Mouse (Mus musculus): ENCODE measurements at regions not wholly inside any gene's neighbourhood (a gene's known extent, or its start where the extent isn't known, plus 50 kb on each side); places are given as distances from the start of the nearest gene placed in this dataset.

DNA sequence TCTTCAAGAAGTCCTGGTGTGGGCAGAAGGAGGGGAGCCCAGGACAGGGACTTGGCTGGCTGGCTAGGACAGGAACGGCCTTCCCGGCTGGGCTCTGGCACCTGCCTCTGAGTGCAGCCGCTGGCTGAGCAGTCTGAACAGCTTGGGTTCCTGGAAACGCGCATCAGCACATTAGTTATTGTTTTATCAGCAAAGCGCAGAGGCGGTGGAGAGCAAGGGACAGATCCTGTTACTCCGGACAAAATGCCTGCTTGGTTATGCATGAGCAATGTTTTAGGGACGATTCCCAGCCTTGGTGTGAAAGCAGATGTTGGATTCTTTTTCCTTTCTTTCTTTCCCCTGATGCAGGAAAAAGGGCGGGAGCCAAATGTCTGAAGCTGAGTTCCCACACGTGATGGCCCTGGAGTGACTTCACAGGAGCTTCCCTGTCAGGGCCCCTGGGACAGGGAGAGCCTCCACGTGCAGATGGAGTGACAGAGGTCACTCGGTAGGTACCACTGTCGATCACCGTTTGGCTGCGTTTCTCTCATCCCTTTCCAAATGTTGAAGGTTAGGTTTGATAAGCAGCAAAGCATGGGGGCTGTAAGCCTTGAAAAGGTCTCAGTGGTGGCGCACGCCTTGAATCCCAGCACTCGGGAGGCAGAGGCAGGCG lies 217.8 kb upstream of the Klf4 start:
- no peak for DNase-seq (ENCODE audit: low read depth, low spot score)

DNA sequence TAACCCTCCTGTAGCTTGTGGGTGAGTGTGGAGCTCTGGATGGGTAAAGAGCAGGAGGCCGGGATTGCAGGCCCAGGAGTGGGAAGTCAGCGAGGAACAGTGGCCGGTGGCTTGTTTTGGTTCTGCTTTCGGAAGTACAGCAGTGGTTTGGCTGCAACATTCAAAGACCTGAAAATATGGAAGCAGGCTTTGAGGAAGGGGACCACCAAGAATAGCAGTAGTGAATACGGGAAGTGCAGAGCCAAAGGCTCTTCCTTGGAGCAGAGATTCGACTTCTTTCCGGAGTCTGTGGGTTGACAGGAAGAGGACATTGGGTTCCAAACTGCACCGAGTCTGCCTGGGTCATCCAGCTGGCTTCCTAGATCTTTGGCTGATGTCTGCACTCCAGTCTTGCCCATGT lies 209.1 kb upstream of the Klf4 start:
- DNase-seq (ENCODE audit: low read depth, low spot score) = no peak

DNA sequence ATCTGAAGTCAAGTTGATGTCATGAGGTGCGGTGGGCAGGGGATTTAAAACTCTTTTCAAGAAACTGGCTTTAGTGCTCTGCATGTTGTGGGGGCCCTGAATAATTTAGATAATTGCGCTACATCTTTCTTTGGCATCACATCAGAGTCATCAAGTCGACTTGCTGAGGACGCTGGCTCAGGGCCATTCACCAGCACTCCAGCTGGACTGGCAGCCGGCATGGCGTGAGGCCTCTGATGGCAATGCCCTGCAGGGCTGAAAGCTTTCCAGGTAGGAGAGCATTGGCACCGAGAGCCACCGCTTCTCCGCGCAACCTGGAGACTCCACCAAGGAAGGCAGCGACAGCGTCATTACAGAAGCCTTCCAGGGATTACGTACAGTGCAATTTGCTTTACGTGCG lies 207.8 kb upstream of the Klf4 start:
- DNase-seq (ENCODE audit: low read depth, low spot score) = no peak

- DNase-seq (ENCODE audit: low read depth, low spot score) = no peak
Observed at GRCm38 (mm10) chr4:55738714-55739113, 206.4 kb upstream of the Klf4 start.

GRCm38 (mm10) chr4:55735453-55735852 lies 203.2 kb upstream of the Klf4 start:
- DNase-seq (ENCODE audit: low read depth, low spot score) = no peak

GRCm38 (mm10) chr4:55734331-55734730 lies 202.1 kb upstream of the Klf4 start:
- DNase-seq (ENCODE audit: low read depth, low spot score) = no peak

DNA sequence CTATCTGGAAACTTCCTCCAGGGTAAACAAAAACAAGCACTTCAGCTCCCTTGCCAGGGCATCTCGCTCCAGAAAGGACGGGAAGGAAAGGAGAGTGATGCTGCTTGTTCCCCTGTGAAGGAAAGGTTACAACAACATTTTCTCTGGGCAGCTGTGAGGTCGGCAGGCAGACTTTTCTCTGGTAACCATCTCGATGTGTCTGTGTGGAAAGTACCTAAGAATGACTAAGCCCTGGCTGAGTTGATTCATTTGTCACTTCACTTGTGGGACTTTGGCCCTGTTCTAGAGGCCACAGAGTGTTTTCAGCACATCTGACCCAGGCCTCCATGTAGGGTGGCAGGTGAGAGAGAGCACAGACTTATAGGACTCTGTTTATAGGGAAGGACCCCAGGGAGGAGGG lies 201.0 kb upstream of the Klf4 start:
- DNase-seq (ENCODE audit: low read depth, low spot score) = no peak

DNA sequence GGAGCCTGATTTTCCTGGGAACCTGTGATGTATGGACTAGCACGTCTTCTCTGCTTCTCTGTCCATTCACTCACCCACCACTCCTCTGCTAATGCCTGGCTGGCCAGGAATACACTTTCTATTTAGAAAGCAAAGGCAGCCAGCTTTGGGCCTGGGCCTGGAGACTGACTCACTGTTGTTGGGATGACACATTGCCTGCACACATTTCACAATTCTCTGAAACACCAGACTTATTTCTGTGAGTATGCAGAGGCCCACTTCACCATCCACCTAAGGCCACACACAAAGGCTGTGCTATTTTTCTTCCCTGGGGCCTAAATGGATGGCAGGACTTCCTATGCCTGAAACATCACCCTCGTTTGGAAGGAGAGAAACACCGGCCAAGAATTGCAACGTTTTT lies 199.7 kb upstream of the Klf4 start:
- DNase-seq (ENCODE audit: low read depth, low spot score) = no peak

DNA sequence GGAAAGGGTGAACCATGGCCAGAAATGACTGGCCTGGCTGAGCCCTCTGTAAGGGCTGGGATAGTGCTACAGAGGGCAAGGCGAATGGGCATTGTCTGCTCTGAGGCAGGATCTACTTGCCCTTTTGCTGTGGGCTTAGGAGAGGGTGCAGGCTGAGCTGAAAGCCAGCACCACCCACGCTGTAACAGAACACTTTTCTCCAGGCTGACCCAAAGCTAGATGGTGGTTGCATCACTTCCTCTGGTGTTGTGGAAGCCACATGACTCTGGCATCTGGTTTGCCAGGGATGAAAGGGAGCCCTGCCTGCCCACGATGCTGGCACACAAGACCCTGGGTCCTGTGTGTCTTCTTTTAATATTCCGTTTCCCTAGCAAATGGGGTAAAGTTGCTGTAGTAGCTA lies 198.0 kb upstream of the Klf4 start:
- no peak for DNase-seq (ENCODE audit: low read depth, low spot score)

DNA sequence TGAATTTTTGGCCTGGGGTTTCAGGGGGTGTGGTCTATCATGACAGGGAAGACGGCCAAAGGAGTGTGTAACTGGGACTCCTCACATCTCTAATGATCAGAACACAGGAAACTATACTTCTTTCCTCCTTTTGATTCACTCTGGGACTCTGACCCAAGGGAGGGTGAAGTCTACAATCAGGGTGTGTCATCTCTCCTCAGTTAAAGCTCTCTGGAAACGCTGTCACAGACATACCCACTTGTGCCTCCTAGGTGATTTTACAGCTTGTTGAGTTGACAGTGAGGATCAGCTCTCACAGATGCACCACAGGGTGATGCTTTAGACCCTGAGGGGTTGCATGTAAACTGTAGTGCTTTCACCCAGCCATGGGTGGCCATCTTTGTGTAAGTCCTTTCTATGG lies 194.9 kb upstream of the Klf4 start:
- DNase-seq (ENCODE audit: low read depth, low spot score) = no peak

GRCm38 (mm10) chr4:55726081-55726480 lies 193.8 kb upstream of the Klf4 start:
- no peak for DNase-seq (ENCODE audit: low read depth, low spot score)

DNA sequence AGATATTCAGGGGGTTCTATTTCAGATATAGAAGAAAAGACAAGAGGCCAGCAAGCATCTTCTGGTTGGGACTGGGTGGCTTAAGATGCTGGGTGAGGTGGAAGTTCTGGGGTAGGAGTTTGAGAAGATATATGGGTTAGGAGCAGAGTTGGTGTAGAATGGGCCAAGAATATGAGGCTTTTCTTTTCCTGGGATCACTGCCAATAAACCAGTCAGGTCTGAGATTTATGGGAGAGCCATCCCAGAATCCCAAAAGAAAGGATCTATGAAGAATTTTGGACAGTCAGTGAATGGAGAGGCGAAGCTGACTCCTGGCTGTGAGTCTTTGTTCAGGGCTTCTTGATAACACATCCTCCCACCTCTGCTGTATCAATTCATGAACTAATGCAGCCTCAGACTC lies 192.0 kb upstream of the Klf4 start:
- DNase-seq (ENCODE audit: low read depth, low spot score) = no peak

- no peak for DNase-seq (ENCODE audit: low read depth, low spot score)
Observed at GRCm38 (mm10) chr4:55723124-55723523, 190.9 kb upstream of the Klf4 start.

- no peak for DNase-seq (ENCODE audit: low read depth, low spot score)
Observed at GRCm38 (mm10) chr4:55722388-55722787, 190.1 kb upstream of the Klf4 start.

GRCm38 (mm10) chr4:55721834-55722233 lies 189.6 kb upstream of the Klf4 start:
- no peak for DNase-seq (ENCODE audit: low read depth, low spot score)

GRCm38 (mm10) chr4:55718438-55718837 lies 186.2 kb upstream of the Klf4 start:
- DNase-seq (ENCODE audit: low read depth, low spot score) = no peak

- no peak for DNase-seq (ENCODE audit: low read depth, low spot score)
Observed at GRCm38 (mm10) chr4:55716161-55716651, 183.9 kb upstream of the Klf4 start.

- no peak for DNase-seq (ENCODE audit: low read depth, low spot score)
Observed at GRCm38 (mm10) chr4:55711500-55712341, 179.5 kb upstream of the Klf4 start.

DNA sequence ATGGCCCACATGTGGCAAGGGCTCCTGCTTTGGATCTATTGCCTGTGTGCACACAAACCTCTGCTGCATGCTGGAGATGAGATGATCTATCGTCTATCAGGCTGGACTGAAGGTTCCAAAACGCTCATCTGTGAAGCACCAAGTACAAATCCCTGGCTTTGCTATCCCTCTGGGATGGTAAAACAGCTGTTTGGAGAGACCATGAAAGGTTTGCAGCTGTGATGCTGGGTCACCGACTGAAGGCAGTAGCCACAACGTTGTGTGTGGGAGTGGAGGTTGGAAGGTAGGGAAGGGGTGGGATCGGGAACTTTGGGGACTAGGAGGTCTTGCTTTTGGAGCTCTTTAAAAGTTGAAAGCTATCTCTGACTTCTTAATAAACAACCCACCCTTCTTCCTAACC lies 178.2 kb upstream of the Klf4 start:
- DNase-seq (ENCODE audit: low read depth, low spot score) = no peak

DNA sequence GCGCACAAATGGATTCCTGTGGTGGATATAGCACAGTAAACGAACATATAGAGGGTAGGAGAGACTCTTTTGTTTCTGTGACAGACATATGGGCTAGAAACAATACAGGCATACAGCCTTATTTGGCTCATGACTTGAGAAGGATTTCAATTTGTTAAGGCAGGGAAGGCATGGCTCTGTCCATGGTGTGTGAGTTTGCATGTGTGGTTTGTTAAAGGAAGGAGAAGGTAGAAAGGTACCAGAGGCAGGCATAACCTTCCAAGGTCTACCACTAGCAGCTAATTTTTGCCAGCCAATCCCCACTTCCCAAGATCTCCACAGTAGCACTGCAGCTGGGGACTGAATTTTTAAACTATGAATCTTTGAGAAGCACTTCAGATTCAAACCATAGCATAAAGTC lies 176.5 kb upstream of the Klf4 start:
- no peak for DNase-seq (ENCODE audit: low read depth, low spot score)

GRCm38 (mm10) chr4:55707916-55708315 lies 175.7 kb upstream of the Klf4 start:
- DNase-seq (ENCODE audit: low read depth, low spot score) = no peak

DNA sequence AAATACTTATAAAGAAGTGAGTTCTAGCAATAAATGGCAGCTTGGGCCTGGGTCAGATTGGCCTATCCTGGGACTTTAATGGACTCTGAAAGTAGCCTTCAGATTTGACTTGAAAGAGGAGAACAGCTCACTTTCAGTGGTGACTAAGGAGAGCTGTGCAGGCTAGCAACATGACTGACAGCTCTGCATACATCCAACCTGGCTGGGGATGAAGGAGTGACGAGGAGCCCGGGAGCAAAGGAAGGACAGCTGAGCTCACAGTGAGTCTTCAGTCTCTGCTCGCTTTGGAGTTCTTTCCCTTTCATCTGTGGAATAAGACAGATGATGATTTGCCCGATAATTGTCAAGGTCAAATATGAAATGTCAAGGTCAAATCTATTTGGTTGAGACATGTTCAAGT lies 172.7 kb upstream of the Klf4 start:
- DNase-seq (ENCODE audit: low read depth, low spot score) = no peak

GRCm38 (mm10) chr4:55703346-55703916 lies 171.2 kb upstream of the Klf4 start:
- DNase-seq (ENCODE audit: low read depth, low spot score) = no peak
